Mouse (Mus musculus) midbrain, embryonic 12.5 days (tissue): ENCODE measurements around the gene Chic1. TPM values are rescaled to one million over a fixed set of nuclear protein-coding genes. Genes with fewer than 3 reads are reported as not detected.

Experiments
- ATAC-seq: fragments of 200-750 bp; cut with Nextera tagmentation; 2 replicates; pipeline ENCODE4 v1.8.0; 2017; ENCODE audit warnings: low read depth, moderate TSS enrichment, moderate library complexity; ENCODE audit not compliant: low FRiP score
- H3K27ac ChIP-seq: fragments of 300-500 bp; sonication (generic); replicated peaks from 2 replicates; pipeline ENCODE4 v1.5.1; 2016; ENCODE audit warnings: mild to moderate bottlenecking
- H3K27me3 ChIP-seq: fragments of 300-500 bp; sonication (generic); 2 replicates; pipeline ENCODE4 v1.6.1; 2016; ENCODE audit warnings: mild to moderate bottlenecking
- H3K36me3 ChIP-seq: fragments of 300-500 bp; sonication (generic); 2 replicates; pipeline ENCODE4 v1.6.1; 2016
- H3K4me1 ChIP-seq: fragments of 300-500 bp; sonication (generic); 2 replicates; pipeline ENCODE4 v1.6.1; 2016
- H3K4me2 ChIP-seq: fragments of 300-500 bp; sonication (generic); replicated peaks from 2 replicates; pipeline ENCODE4 v1.6.1; 2016; ENCODE audit warnings: mild to moderate bottlenecking, moderate library complexity
- H3K4me3 ChIP-seq: fragments of 300-500 bp; sonication (generic); 2 replicates; pipeline ENCODE4 v1.5.1; 2016; ENCODE audit warnings: mild to moderate bottlenecking
- H3K9ac ChIP-seq: fragments of 300-500 bp; sonication (generic); replicated peaks from 2 replicates; pipeline ENCODE4 v1.6.1; 2016; ENCODE audit warnings: mild to moderate bottlenecking, moderate library complexity
- H3K9me3 ChIP-seq: fragments of 300-500 bp; sonication (generic); 2 replicates; pipeline ENCODE4 v1.6.1; 2016; ENCODE audit warnings: mild to moderate bottlenecking
- WGBS: fragments of 180-500 bp; shearing (Covaris S2); methylation state at CpG from one replicate; pipeline ENCODE4 v1.1.7; 2016; 5-methylcytosine and 5-hydroxymethylcytosine counted together
- polyA plus RNA-seq: library from polyadenylated mRNA; unstranded; fragments of >200 nt; fragmentation: Nextera tagmentation; extraction: Ambion mirVana; gene quantifications from 2 replicates; pipeline ENCODE4 v1.2.1, GENCODE M21; 2016

Gene Chic1
- polyA plus RNA-seq, 1 experiment from 2014 or later = 7.5 TPM

GRCm38 (mm10) chrX:103368650-103369049 lies 12.4 kb downstream of the Chic1 start:
- H3K4me1 ChIP-seq = no peaks in the 10 kb centered on the region
- no peak overlapping the region for H3K27ac ChIP-seq
- H3K36me3 ChIP-seq = no peaks in the 10 kb centered on the region
- no peak overlapping the region for H3K4me2 ChIP-seq
- WGBS = 66% methylated on average over 3 of the region's 3 CpGs
- H3K27me3 ChIP-seq = peaks cover 24% of the 10 kb centered on the region
- H3K9ac ChIP-seq = no peak overlapping the region
- no peak for ATAC-seq
- no peak overlapping the region for H3K4me3 ChIP-seq
- H3K9me3 ChIP-seq = no peaks in the 10 kb centered on the region

GRCm38 (mm10) chrX:103371221-103371620 lies 14.9 kb downstream of the Chic1 start:
- H3K27me3 ChIP-seq = peaks cover 32% of the 10 kb centered on the region
- 79% methylated on average over 2 of the region's 2 CpGs for WGBS
- H3K27ac ChIP-seq = no peak overlapping the region
- H3K9ac ChIP-seq = no peak overlapping the region
- H3K4me1 ChIP-seq = no peaks in the 10 kb centered on the region
- H3K4me2 ChIP-seq = no peak overlapping the region
- no peaks in the 10 kb centered on the region for H3K36me3 ChIP-seq
- no peak for ATAC-seq
- H3K9me3 ChIP-seq = no peaks in the 10 kb centered on the region
- no peak overlapping the region for H3K4me3 ChIP-seq

- Histone ChIP-seq H3K9me3 (no peaks in the 10 kb centered on the region), H3K36me3 (no peaks in the 10 kb centered on the region), H3K4me3 (no peak overlapping the region), H3K9ac (no peak overlapping the region), H3K4me2 (no peak overlapping the region), H3K4me1 (no peaks in the 10 kb centered on the region), H3K27ac (no peak overlapping the region), H3K27me3 (peaks cover 34% of the 10 kb centered on the region)
- 45% methylated on average over 2 of the region's 2 CpGs for WGBS
- no peak for ATAC-seq
These were observed 15.4 kb downstream of the Chic1 start for GRCm38 (mm10) chrX:103371627-103372026.

GRCm38 (mm10) chrX:103374250-103374649 lies 18.0 kb downstream of the Chic1 start:
- no peak overlapping the region for H3K4me3 ChIP-seq
- no peaks in the 10 kb centered on the region for H3K36me3 ChIP-seq
- H3K27ac ChIP-seq = no peak overlapping the region
- no peaks in the 10 kb centered on the region for H3K9me3 ChIP-seq
- no peak overlapping the region for H3K4me2 ChIP-seq
- WGBS = 60% methylated on average over 5 of the region's 5 CpGs
- no peak for ATAC-seq
- H3K27me3 ChIP-seq = peaks cover 29% of the 10 kb centered on the region
- no peaks in the 10 kb centered on the region for H3K4me1 ChIP-seq
- no peak overlapping the region for H3K9ac ChIP-seq

GRCm38 (mm10) chrX:103384528-103384927 lies 28.3 kb downstream of the Chic1 start:
- Histone ChIP-seq H3K27ac (no peak overlapping the region), H3K36me3 (no peaks in the 10 kb centered on the region), H3K9ac (no peak overlapping the region), H3K4me1 (no peaks in the 10 kb centered on the region), H3K4me3 (no peak overlapping the region), H3K9me3 (no peaks in the 10 kb centered on the region), H3K4me2 (no peak overlapping the region), H3K27me3 (peaks cover 55% of the 10 kb centered on the region)
- no peak for ATAC-seq
- 80% methylated on average over 3 of the region's 3 CpGs for WGBS

GRCm38 (mm10) chrX:103388131-103388530 lies 31.9 kb downstream of the Chic1 start:
- Histone ChIP-seq H3K36me3 (no peaks in the 10 kb centered on the region), H3K4me1 (no peaks in the 10 kb centered on the region), H3K9ac (no peak overlapping the region), H3K27me3 (peaks cover 42% of the 10 kb centered on the region), H3K4me3 (no peak overlapping the region), H3K4me2 (no peak overlapping the region), H3K9me3 (no peaks in the 10 kb centered on the region), H3K27ac (no peak overlapping the region)
- WGBS = 87% methylated on average over 3 of the region's 3 CpGs
- no peak for ATAC-seq

GRCm38 (mm10) chrX:103393841-103394240 lies 37.6 kb downstream of the Chic1 start:
- no peak for ATAC-seq
- 77% methylated on average over 1 of the region's 1 CpGs for WGBS
- H3K27ac ChIP-seq = no peak overlapping the region
- H3K4me2 ChIP-seq = no peak overlapping the region
- no peaks in the 10 kb centered on the region for H3K4me1 ChIP-seq
- peaks cover 46% of the 10 kb centered on the region for H3K27me3 ChIP-seq
- no peaks in the 10 kb centered on the region for H3K9me3 ChIP-seq
- H3K4me3 ChIP-seq = no peak overlapping the region
- H3K9ac ChIP-seq = no peak overlapping the region
- no peaks in the 10 kb centered on the region for H3K36me3 ChIP-seq

- 36% methylated on average over 12 of the region's 13 CpGs for WGBS
- Histone ChIP-seq H3K9me3 (no peaks in the 10 kb centered on the region), H3K4me2 (no peak overlapping the region), H3K9ac (no peak overlapping the region), H3K27ac (no peak overlapping the region), H3K27me3 (peaks cover 42% of the 10 kb centered on the region), H3K4me3 (no peak overlapping the region), H3K4me1 (no peaks in the 10 kb centered on the region), H3K36me3 (no peaks in the 10 kb centered on the region)
- ATAC-seq = no peak
These were observed 48.7 kb downstream of the Chic1 start for GRCm38 (mm10) chrX:103405021-103405420.

- WGBS = 77% methylated on average over 5 of the region's 5 CpGs
- no peak for ATAC-seq
- H3K4me3 ChIP-seq = no peak within 1 kb of the TSS
- no peaks in the 10 kb centered on the region for H3K9me3 ChIP-seq
- no peaks in the 10 kb centered on the region for H3K36me3 ChIP-seq
- H3K27ac ChIP-seq = no peak within 1 kb of the TSS
- H3K27me3 ChIP-seq = peaks cover 64% of the 10 kb centered on the region
- no peaks in the 10 kb centered on the region for H3K4me1 ChIP-seq
- no peak within 1 kb of the TSS for H3K4me2 ChIP-seq
- H3K9ac ChIP-seq = no peak within 1 kb of the TSS
These were observed 57.9 kb downstream of the Chic1 start, which contains the start of gene Tsx for GRCm38 (mm10) chrX:103414167-103414566. Gene Tsx (plus strand): TSS chrX:103414467.

GRCm38 (mm10) chrX:103421710-103422109 lies 65.4 kb downstream of the Chic1 start, which contains the start of gene Gm26992:
Gene Gm26992 (plus strand): TSS chrX:103422010.
- WGBS = 91% methylated on average over 2 of the region's 2 CpGs
- no peak within 1 kb of the TSS for H3K4me3 ChIP-seq
- no peak within 1 kb of the TSS for H3K27ac ChIP-seq
- no peaks in the 10 kb centered on the region for H3K9me3 ChIP-seq
- H3K27me3 ChIP-seq = peaks cover 44% of the 10 kb centered on the region
- no peak within 1 kb of the TSS for H3K4me2 ChIP-seq
- ATAC-seq = no peak
- no peaks in the 10 kb centered on the region for H3K36me3 ChIP-seq
- no peak within 1 kb of the TSS for H3K9ac ChIP-seq
- no peaks in the 10 kb centered on the region for H3K4me1 ChIP-seq

GRCm38 (mm10) chrX:103427677-103428076 lies 71.4 kb downstream of the Chic1 start:
- Histone ChIP-seq H3K36me3 (no peaks in the 10 kb centered on the region), H3K4me3 (no peak overlapping the region), H3K27me3 (peaks cover 51% of the 10 kb centered on the region), H3K4me1 (no peaks in the 10 kb centered on the region), H3K9ac (no peak overlapping the region), H3K9me3 (no peaks in the 10 kb centered on the region), H3K4me2 (no peak overlapping the region), H3K27ac (no peak overlapping the region)
- WGBS = 78% methylated on average over 7 of the region's 7 CpGs
- no peak for ATAC-seq

GRCm38 (mm10) chrX:103432293-103432692 lies 76.0 kb downstream of the Chic1 start:
- WGBS = 74% methylated on average over 7 of the region's 7 CpGs
- H3K27ac ChIP-seq = no peak overlapping the region
- ATAC-seq = no peak
- H3K9ac ChIP-seq = no peak overlapping the region
- no peaks in the 10 kb centered on the region for H3K9me3 ChIP-seq
- no peaks in the 10 kb centered on the region for H3K4me1 ChIP-seq
- H3K36me3 ChIP-seq = no peaks in the 10 kb centered on the region
- no peak overlapping the region for H3K4me3 ChIP-seq
- H3K4me2 ChIP-seq = no peak overlapping the region
- peaks cover 48% of the 10 kb centered on the region for H3K27me3 ChIP-seq

- no peak overlapping the region for H3K4me3 ChIP-seq
- no peaks in the 10 kb centered on the region for H3K36me3 ChIP-seq
- H3K4me1 ChIP-seq = no peaks in the 10 kb centered on the region
- WGBS = 13% methylated on average over 9 of the region's 9 CpGs
- ATAC-seq = no peak
- H3K9ac ChIP-seq = no peak overlapping the region
- H3K9me3 ChIP-seq = no peaks in the 10 kb centered on the region
- peaks cover 51% of the 10 kb centered on the region for H3K27me3 ChIP-seq
- H3K27ac ChIP-seq = no peak overlapping the region
- no peak overlapping the region; the same call in 1 of the 2 replicates for H3K4me2 ChIP-seq
These were observed 81.7 kb downstream of the Chic1 start for GRCm38 (mm10) chrX:103438023-103438422.
